Mouse (Mus musculus) layer of hippocampus, postnatal 10 days (tissue): ENCODE data around the gene Aox4. TPM values are rescaled to one million over a fixed set of nuclear protein-coding genes. Genes with fewer than 3 reads are reported as not detected.

Source experiments
- DNase-seq, 2 experiments: peaks; one replicate each; pipeline ENCODE4 v3.0.0; 2021; ENCODE audit warnings: low spot score in 2 of 2
- total RNA-seq, 2 experiments: library from RNA; stranded (reverse); gene quantifications; 2 replicates each; pipeline ENCODE4 v1.2.3; 2021

The Aox4 gene
- total RNA-seq, 2 experiments from 2014 or later = 10.1 to 10.9 TPM

- no peak for DNase-seq
Observed at GRCm38 (mm10) chr1:58244487-58244886, 34.3 kb downstream of the Aox4 start.

- no peak for DNase-seq
Observed at GRCm38 (mm10) chr1:58248518-58248917, 38.3 kb downstream of the Aox4 start.

GRCm38 (mm10) chr1:58253466-58253865 is 43.3 kb downstream of the Aox4 start:
- no peak for DNase-seq

- no peak for DNase-seq
Observed at GRCm38 (mm10) chr1:58257195-58257991, 47.2 kb downstream of the Aox4 start.

- no peak for DNase-seq
Observed at GRCm38 (mm10) chr1:58260311-58260710, 50.1 kb downstream of the Aox4 start.

GRCm38 (mm10) chr1:58268231-58268630 is 58.0 kb downstream of the Aox4 start:
- DNase-seq = no peak

GRCm38 (mm10) chr1:58270807-58271569 is 60.8 kb downstream of the Aox4 start:
- DNase-seq = peak; percentile 70 to 77

- DNase-seq = no peak
Observed at GRCm38 (mm10) chr1:58275879-58276278, 65.7 kb downstream of the Aox4 start.

- DNase-seq = no peak
Observed at GRCm38 (mm10) chr1:58278026-58278425, 67.8 kb downstream of the Aox4 start, which contains the start of gene Aox2. TSS of gene Aox2 (plus strand) at chr1:58278326.

- DNase-seq = no peak
Observed at GRCm38 (mm10) chr1:58278513-58278912, 68.3 kb downstream of the Aox4 start.

- DNase-seq = no peak
Observed at GRCm38 (mm10) chr1:58280381-58280780, 70.2 kb downstream of the Aox4 start.

- DNase-seq = no peak
Observed at GRCm38 (mm10) chr1:58280939-58281624, 70.9 kb downstream of the Aox4 start.

- DNase-seq = no peak
Observed at GRCm38 (mm10) chr1:58281625-58281988, 71.4 kb downstream of the Aox4 start.

GRCm38 (mm10) chr1:58284505-58284904 is 74.3 kb downstream of the Aox4 start:
- DNase-seq = no peak

GRCm38 (mm10) chr1:58288091-58288490 is 77.9 kb downstream of the Aox4 start:
- no peak for DNase-seq

GRCm38 (mm10) chr1:58289863-58290469 is 79.8 kb downstream of the Aox4 start:
- no peak for DNase-seq

GRCm38 (mm10) chr1:58291394-58292300 is 81.5 kb downstream of the Aox4 start:
- DNase-seq = no peak

GRCm38 (mm10) chr1:58294730-58295129 is 84.5 kb downstream of the Aox4 start:
- no peak for DNase-seq

GRCm38 (mm10) chr1:58296278-58296677 is 86.1 kb downstream of the Aox4 start:
- DNase-seq = peak; percentile 72 to 78

- DNase-seq = no peak
Observed at GRCm38 (mm10) chr1:58296821-58297220, 86.6 kb downstream of the Aox4 start.
